Mouse (Mus musculus) C2C12 (cell line): ENCODE results near the gene Tgfbrap1.

Source experiments
- CEBPB ChIP-seq: IDR thresholded peaks from one replicate; pipeline ENCODE4 v1.6.1; 2011; ENCODE audit warnings: low read depth, mild to moderate bottlenecking, control low read depth, moderate library complexity
- CTCF ChIP-seq: IDR thresholded peaks from one replicate; pipeline ENCODE4 v1.5.1; 2011; ENCODE audit not compliant: control insufficient read depth, insufficient read depth, insufficient read length
- MAX ChIP-seq: IDR thresholded peaks from one replicate; pipeline ENCODE4 v1.6.1; 2011; ENCODE audit warnings: mild to moderate bottlenecking, control low read depth
- USF1 ChIP-seq: IDR thresholded peaks from one replicate; pipeline ENCODE4 v1.6.1; 2011; ENCODE audit warnings: low read depth, mild to moderate bottlenecking, control low read depth, moderate library complexity

DNA sequence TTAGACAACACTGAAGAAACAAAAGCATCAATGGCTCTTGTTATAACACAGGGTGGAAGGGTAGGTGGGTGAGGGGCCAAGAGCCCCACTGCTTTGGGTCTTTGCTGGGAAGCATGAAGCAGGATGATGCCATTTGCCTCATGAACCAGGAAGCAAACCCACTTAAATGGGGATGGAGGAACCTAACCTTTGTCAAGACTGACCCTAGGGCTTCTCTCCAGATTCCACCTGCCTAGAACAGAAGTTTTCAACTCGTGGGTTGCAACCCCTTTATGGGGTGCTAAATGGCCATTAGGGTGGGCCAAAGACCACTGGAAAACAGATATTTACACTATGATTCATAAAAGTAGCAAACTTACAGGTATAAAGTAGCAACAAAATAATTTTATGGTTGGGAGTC lies 25.9 kb downstream of the Tgfbrap1 start:
- TF ChIP-seq CTCF (no peak), MAX (no peak), USF1 (no peak), CEBPB (no peak)
